Mouse (Mus musculus): ENCODE measurements around the gene Tmem100.

Tmem100 gene

DNA sequence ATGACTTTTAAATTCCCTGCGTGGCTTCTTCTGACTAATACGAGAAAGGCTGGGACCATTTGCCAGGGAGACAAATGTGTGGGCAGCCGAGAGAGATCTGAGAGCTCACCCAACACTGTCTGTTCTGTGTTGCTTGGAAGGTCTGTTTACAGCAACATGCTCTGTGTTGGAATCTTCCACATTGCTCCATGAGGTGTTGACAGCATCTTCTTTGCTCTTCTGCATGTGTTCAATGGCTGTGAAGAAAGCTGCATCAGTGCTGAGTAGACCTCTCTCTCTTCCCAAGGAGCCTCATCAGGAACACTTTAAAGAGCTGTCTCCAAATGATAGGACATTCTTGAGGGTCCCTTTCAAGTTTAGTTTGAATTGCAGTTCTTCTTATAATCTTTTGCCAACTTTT, 32.5 kb downstream of the Tmem100 start:
- no peak for DNase-seq (ENCODE audit: low spot score)

DNA sequence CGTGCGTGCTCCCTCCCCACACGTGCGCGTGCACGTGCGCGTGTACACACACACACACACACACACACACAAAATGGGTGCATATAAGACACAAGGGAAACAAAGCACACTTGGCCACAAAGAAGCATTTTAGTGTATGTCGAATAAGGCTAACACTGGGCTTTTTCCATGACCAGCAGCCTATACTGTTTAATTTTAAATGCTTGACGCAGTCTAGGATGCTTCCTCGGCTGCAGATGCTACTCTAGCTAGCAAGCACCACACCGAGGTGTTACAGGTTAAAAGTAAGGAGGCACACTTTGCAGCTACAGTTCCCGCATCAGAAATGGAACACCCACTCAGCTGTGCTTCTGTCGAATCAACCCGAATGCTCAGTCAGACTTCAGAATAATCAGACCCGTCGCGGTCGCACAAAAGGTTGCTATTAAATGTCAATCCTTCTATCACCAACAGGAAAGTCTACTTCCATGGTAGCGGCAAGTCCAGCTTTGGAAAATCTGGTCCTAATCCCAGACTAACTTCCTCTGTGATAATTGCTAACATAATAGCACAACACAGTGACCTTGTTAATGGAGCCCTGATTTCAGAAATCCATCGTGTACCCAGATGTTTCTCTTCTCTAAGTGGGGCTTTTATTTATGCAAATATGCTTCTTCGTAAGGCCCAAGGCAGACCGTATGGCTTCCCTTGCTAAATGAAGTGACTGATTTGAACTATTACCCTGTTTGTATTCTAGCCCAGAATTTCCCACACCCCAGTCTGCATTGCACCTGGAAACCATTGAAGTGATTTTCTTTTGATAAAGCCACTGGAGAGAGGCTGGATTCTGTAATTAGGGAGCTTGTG, 36.5 kb downstream of the Tmem100 start:
- peak; percentile 21 for DNase-seq (ENCODE audit: low spot score)

DNA sequence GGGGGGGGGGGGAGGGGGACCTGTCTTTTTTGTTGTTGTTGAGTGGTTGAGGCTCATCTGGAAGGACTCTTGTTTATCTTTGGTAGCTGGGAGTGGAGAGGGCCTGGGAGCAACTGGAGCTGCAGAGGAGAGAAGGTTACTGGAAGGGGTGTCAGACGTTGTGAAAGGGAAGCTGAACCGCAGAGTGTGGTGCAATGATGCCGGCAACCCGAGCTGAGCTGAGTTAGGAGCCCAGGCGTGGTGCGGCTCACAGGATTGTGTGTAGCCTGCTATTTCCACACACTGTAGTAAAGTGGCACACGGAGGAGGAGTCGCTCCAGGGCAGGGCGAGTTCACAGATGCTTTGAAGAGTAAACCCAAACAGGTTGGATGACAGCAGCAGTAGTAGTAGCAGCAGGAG, 41.6 kb downstream of the Tmem100 start:
- DNase-seq (ENCODE audit: low spot score) = no peak

DNA sequence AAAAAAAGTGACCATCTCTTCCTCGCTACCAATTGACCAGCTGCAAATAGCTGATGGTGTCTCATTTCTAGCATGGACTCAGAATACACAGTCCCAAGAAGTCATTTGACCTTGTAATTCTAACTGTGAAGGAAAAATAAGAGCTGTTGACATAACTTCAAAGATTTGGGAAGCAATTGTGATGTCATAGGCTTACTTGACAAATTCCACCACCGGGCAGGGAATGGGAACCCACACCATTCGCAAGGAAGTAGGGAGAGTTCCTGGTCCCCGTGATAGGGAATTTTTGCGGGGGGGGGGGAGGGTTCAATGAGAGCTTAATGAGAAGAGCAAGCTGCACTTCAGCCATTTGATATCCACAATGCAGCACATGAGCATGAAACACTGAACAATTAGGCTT, 43.1 kb downstream of the Tmem100 start:
- no peak for DNase-seq (ENCODE audit: low spot score)

DNA sequence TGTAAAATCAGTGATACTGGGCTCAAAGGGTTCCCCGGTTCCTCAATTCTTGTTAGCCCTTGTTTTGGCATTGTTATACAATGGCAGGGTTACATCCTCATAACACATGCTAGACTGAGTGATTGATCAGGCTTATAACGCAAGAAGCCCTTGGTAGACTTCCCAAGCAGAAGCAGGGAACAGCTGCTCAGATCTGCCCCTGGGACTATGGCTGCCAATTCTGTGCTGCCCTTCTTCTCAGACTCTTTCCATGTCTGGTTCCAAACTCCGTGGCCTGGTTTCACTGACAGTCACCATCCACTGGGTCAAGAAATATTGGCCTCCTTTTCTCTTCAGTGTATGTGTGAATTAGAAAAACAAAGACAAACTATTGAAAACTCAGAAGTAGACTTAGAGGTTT, 46.5 kb downstream of the Tmem100 start:
- DNase-seq (ENCODE audit: low spot score) = no peak

DNA sequence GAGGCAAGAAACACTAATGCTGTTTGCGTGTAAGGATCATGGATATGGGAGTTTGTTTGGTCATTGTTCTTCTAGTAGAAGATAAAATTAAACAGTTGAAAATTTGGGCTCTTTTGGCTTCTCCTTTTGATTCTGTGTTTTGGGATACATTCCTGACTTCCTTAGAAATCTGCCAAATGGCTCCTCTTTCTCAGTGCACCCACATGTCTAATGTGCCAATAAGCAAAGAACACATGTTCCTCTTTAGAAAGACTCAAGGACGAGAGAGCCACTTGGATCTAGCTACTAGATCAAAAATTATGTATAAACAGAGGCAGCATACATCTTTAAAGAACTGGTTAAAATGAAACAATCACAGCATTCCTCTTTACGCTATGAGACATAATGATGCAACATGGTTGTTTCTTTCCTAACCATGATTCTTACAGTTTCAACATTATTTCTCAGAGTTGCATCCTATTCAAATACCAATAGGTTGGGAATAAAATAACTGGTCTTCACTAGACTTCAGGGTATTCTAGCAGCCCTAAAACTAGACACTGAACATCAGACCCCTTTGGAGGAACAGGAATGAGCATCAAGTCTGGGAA, 50.6 kb downstream of the Tmem100 start:
- DNase-seq (ENCODE audit: low spot score) = no peak

GRCm38 (mm10) chr11:90081820-90082596, 51.9 kb downstream of the Tmem100 start:
- no peak for DNase-seq (ENCODE audit: low spot score)

DNA sequence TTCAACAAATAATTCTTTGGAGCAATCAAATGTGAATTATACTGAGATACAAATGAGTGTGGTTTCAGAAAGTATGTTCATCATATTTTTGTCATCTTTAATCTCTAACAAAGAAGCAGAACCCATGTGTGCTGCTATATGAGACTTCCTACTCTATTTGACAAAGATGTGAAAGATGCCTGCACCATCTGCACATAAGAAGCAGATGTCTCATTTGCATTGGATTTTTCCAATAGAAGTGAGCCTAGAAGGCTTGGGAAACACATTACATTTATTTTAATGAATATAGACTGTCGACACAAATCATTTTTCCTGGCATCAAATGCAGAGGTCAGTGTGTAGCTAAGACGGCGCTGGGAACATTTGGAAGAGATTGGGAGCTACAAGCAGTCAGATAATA, 52.9 kb downstream of the Tmem100 start:
- DNase-seq (ENCODE audit: low spot score) = no peak

DNA sequence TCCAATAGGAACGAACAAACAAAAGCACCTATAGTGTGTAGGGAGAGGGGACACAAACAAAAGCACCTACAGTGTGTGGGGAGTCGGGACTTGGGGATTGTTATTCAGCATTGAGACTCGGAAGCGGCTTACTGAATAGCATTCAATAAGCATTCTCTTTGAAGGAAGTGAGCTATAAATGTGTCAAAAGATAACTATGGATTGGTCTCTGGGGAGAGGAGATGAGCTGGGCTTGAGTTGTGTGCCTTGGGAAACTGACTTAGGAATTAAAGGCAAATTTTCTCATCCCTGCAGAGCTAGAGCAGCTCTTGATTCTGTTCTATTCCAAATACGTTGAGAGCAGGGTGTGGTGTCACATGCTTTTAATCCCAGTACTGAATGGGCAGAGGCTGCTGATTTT, 54.0 kb downstream of the Tmem100 start:
- no peak for DNase-seq (ENCODE audit: low spot score)
